Mouse (Mus musculus): ENCODE data around the gene Gemin7.

- no peak for TF ChIP-seq MAX (IDR thresholded peaks at IDR 0.05)
- no peak for TF ChIP-seq CTCF (IDR thresholded peaks at IDR 0.05; ENCODE audit: control insufficient read depth, insufficient read depth, insufficient read length)
- no peak for TF ChIP-seq USF1 (IDR thresholded peaks at IDR 0.05; ENCODE audit: low read depth)
These were observed 37.7 kb upstream of the Gemin7 start for GRCm38 (mm10) chr7:19615036-19615577.

All from C2C12 (cell line).